Mouse (Mus musculus): ENCODE data around the gene Twist2. TPM values are rescaled to one million over a fixed set of nuclear protein-coding genes. Genes with fewer than 3 reads are reported as not detected.

Twist2 gene
- total RNA-seq (2021): 1 to 10 TPM; 1.7 to 4.0 TPM
- long read RNA-seq, experiment 1, partial matches to known transcripts: 0 of 1 reads
- long read RNA-seq, experiment 1, other reads (novel, unspliced or antisense): 0 of 1 reads
- long read RNA-seq, experiment 2, partial matches to known transcripts: 0 of 2 reads
- long read RNA-seq, experiment 2, other reads (novel, unspliced or antisense): 0 of 2 reads

GRCm38 (mm10) chr1:91800967-91801843 lies at the start of gene Twist2:
TSS of gene Twist2 (plus strand) at chr1:91801461.
- no peak for DNase-seq (ENCODE audit: low spot score in 2 of 2)

- DNase-seq (ENCODE audit: low spot score in 2 of 2): no peak
These were observed 48.3 kb upstream of the Twist2 start for GRCm38 (mm10) chr1:91752931-91753330.

DNA sequence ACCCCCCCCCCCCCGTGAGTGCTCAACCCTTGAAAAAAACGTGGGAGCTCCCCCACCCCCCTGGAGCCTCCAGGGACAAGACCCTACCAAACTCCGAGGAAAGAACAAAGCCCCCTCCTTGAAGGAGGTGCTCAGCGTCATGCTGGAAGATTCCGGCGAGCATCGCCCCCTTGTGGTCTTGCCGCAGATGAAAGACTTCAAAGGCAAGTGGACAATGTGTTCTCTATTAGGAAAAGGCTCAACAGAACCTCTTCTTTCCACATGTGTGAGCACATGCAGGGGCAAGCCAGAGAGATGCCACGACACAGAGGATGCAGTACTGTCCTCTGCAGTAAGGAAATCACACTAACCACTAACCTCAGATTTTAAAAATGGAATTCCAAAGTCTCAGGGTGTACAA lies 46.2 kb upstream of the Twist2 start:
- peak; percentile 59 to 71 for DNase-seq (ENCODE audit: low spot score in 2 of 2)

DNA sequence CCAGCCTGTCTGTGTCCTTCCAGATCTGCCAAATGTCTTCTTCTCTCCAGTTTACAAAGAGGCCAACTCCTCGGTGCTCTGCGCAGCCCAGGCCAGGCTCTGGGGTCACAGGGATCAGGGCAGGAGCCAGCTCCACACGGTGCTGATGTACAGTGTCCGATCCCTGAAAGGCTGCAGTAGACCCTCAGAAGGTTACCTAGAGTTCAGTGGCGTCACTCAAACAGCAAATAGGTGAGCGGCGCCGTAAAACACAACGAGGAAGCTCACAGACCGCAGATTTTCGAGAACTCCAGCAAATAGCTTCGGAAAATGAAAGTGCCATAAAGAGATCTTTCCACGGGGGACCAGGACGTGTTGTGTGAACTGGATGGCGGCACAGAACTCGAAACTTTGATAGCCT lies 44.0 kb upstream of the Twist2 start:
- DNase-seq (ENCODE audit: low spot score in 2 of 2): no peak

GRCm38 (mm10) chr1:91758143-91758542 lies 43.1 kb upstream of the Twist2 start:
- DNase-seq (ENCODE audit: low spot score in 2 of 2): no peak

DNA sequence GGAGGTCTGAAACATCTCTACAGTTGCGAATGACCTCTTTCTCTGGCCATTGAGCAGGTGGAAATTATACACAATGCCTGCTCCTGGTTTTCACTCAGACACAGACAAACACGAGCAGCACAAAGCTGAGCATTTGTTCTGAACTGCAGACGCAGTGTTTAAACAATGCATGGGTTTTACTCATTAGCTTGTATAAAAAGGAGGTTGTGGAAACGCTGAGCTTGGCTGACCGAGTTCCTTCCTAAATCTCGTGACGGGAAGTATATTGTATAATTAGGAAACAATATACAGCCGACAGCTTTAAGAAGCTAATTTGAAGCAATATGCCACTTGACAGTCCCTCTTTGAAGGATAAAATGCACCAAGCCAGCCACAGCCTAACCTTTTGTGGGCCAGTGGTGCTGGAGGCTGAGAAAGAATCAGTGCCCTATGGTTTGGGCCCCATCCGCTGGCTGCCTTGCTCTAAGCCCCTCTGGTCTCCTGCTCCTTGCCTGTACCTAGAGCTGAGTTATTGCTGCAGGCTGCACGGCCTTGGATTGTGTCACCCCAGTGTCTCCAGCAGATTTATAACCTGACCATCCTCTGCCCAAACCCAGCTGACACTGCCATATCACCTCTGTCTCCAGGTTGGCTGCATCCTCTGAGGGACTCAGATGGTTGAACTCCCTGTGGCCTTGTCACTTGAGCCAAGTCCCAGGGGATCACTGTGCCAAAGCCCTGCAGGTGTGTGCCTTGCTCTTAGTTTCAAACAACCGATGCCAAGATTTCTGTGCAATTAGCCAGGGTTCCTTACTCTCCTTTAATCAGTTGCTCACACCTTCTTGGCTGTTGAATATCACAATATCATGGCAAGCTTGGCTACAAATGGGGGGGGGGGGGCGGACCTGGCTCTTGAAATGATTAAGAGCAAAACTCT lies 42.4 kb upstream of the Twist2 start:
- DNase-seq (ENCODE audit: low spot score in 2 of 2): no peak

DNA sequence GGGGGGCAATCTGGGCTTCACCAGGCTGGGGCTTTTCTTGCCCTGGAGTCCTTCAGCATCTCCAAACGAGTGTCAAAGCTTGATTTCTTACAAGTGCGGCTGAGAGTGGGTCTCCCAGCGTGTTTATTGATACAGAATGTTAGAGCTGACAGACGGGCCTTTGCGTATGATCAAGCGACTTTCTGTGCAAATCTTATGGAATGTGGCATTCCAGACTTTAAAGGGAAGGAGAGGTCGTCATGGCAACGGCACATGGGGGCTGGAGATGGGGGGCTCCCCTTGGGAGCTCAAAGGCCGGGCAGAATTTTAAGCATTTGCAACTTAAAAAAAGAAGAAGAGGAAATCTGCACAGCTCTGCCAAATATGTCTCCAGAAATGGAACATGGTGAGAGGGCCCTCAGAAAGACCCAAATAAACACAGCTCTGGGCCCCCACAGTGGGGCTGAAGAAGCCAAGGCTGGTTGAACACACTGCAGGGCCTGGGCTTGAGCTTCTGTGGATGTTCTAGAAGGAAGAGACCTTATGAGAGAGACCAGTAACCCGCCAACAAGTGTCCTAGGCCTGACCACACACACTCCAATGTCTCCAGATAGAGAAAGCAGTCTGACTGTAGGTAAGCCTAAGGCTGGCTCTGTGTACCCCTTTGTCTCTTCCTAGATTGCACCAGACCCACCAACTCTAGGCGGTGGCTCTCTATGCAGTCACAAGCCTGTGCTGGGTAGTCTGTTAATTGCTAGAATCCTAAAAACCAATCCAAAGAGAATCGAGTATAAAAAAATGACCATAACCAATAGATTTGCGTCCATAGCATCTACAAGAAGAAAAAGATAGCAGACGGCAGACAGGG lies 40.9 kb upstream of the Twist2 start:
- DNase-seq (ENCODE audit: low spot score in 2 of 2): no peak

DNA sequence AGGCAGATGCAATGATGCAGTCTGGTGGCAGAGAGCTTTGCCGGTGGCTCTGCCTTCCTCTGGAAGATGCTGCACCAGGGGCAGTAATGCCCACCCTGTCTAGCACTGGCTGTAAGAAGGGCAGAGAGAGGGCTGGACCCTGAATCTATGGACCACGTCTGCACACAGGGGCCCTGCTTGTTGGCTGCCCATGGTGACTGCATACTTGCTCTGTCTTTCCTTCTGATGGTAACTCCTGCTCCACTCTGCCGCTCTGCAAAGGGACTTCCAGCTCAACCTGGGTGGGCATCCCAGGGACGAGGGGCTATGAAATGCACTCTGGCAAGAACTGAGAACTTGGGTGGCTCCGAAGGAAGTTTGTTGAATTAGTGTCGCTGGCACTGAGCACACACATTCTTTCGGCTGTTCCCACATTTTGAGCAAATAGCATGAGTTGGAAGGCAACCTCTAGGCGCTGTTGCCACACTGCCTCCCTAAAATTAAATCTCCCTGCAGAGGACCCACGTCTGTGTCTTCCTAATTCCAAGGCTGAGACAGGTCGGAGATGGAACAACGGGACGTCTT lies 38.7 kb upstream of the Twist2 start:
- DNase-seq (ENCODE audit: low spot score in 2 of 2): no peak

GRCm38 (mm10) chr1:91770221-91770624 lies 31.0 kb upstream of the Twist2 start:
- DNase-seq (ENCODE audit: low spot score in 2 of 2): no peak

GRCm38 (mm10) chr1:91770676-91771075 lies 30.6 kb upstream of the Twist2 start:
- DNase-seq (ENCODE audit: low spot score in 2 of 2): no peak

DNA sequence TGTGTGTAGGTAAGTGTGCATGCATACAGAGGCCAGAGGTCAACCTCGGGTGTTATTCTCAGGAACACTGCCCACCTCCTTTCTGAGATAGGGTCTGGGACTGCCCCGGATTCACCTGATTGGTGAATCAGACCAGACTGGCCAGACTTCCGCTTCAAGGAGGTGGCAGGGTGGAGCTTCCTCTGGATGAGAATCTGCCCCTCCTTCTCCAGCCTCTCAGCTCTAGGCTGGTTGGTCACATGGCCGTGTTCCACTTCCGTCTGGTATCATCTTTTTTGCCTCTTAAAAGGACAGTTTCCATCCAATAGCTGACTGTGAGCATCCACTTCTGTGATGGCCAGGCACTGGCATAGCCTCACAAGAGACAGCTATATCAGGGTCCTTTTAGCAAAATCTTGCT lies 24.3 kb upstream of the Twist2 start:
- no peak for DNase-seq (ENCODE audit: low spot score in 2 of 2)

- no peak for DNase-seq (ENCODE audit: low spot score in 2 of 2)
These were observed 21.4 kb upstream of the Twist2 start for GRCm38 (mm10) chr1:91779819-91780218.

DNA sequence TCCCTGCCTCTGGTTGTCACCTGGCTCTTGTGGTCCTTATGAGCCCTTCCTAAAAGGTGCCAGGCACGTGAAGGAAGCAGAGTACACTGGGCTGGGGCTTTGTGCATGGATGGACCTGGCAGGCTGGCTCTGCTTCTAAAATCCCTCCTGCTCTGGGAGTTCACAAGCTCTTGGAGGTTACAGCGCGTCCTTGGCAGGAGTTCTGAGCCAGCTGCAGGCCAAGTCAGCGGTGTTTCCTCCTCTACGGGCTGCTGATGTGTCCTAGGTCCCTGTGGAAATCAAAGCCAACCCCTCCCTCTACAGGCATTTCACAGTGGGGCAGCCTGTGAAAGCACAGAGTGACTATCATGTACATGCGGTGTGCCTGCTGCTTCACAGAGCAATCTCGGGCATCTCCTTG lies 20.1 kb upstream of the Twist2 start:
- no peak for DNase-seq (ENCODE audit: low spot score in 2 of 2)

GRCm38 (mm10) chr1:91784162-91784561 lies 17.1 kb upstream of the Twist2 start:
- DNase-seq (ENCODE audit: low spot score in 2 of 2): no peak

DNA sequence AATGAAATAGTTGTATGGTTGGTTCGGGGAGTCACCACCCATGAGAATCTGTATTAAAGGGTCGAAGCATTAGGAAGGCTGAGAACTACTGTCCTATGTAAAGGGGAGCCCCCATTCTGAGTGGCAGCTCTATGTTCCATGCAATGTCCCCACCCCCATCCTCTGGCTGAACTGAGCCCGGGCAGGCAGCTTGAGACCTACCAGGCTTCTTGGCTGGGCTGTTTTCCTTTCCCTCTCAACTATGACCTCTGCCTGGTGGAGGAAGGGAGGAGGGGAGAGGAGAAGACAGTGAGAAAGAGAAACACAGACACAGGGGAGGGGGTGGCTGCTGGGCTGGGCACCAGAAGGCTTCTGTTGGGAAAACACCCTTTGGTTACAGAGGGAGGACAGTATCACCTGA lies 1.9 kb upstream of the Twist2 start:
- DNase-seq (ENCODE audit: low spot score in 2 of 2): no peak

DNA sequence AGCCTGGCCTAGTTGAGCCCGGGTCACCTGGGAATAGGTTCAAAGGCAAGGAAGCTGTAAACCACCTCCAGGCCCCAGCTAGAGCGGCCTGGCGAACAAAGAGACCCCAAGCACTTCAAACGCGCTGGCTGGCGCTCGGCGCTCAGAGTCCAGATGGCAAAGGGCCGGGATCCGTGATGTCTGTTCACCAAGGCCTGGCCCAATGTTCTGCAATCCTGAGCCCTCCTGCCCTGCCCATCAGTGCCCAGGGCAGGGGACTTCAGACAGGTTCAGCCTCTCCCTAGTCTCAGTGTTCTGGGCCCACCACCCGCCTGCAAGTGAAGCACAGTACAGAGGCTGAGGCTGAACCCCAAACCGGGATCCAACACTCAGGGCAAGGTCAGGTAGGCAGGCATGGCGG lies 913 bp upstream of the Twist2 start:
- no peak for DNase-seq (ENCODE audit: low spot score in 2 of 2)

DNA sequence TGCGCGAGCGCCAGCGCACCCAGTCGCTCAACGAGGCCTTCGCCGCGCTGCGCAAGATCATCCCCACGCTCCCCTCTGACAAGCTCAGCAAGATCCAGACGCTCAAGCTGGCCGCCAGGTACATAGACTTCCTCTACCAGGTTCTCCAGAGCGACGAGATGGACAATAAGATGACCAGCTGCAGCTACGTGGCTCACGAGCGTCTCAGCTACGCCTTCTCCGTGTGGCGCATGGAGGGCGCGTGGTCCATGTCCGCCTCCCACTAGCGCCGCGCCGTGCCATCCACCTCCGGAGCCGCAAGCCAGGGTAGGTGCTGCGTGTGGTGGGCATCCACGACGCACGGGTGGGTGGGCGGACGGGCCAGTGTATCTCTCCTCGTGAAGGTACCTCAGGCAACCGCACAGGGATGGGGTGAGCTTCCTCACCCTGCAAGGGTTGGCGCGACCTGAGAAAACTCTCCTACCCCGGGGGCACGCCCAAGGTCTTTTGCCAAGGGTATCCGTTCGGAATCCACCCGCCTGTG lies 644 bp downstream of the Twist2 start:
- DNase-seq (ENCODE audit: low spot score in 2 of 2): no peak

- DNase-seq (ENCODE audit: low spot score in 2 of 2): no peak
These were observed 1.3 kb downstream of the Twist2 start for GRCm38 (mm10) chr1:91802406-91803121.

GRCm38 (mm10) chr1:91803416-91803815 lies 2.2 kb downstream of the Twist2 start:
- no peak for DNase-seq (ENCODE audit: low spot score in 2 of 2)
